Mouse (Mus musculus) layer of hippocampus, postnatal 10 days (tissue): ENCODE measurements around the gene Irgq. TPM values are rescaled to one million over a fixed set of nuclear protein-coding genes. Genes with fewer than 3 reads are reported as not detected.
"Not testable (repeated sequence)": the region's sequence is repeated elsewhere in the genome, so short reads cannot be mapped to it uniquely, and the experiment has no call there.

ENCODE experiments used
- DNase-seq, 2 experiments: peaks; one replicate each; pipeline ENCODE4 v3.0.0; 2021; ENCODE audit warnings: low spot score in 2 of 2
- long read RNA-seq: library from polyadenylated mRNA; stranded (forward); transcript quantifications from one replicate; pipeline ENCODE4 v2.0.0, GENCODE M21; 2023
- total RNA-seq, 2 experiments: library from RNA; stranded (reverse); gene quantifications; 2 replicates each; pipeline ENCODE4 v1.2.3; 2021

Irgq gene
- 100 to 1,000 TPM in 1 of 2 experiments, 10 to 100 TPM in 1; 98.5 to 101 TPM for total RNA-seq
- long read RNA-seq, full-length matches to known transcripts: 12 of 30 reads
- long read RNA-seq, partial matches to known transcripts: 17 of 30 reads
- long read RNA-seq, other reads (novel, unspliced or antisense): 1 of 30 reads

GRCm38 (mm10) chr7:24530062-24530931 is at the start of gene Irgq:
Irgq (plus strand) TSS chr7:24530689.
- DNase-seq: peak; percentile 99

GRCm38 (mm10) chr7:24480986-24481473 is 49.5 kb upstream of the Irgq start:
- no peak for DNase-seq

- peak; percentile 88 to 95 for DNase-seq
Measured at GRCm38 (mm10) chr7:24481474-24482207, 48.8 kb upstream of the Irgq start, which contains the start of gene Cadm4. Cadm4 (plus strand) TSS chr7:24482023.

- DNase-seq: no peak
Measured at GRCm38 (mm10) chr7:24482208-24483020, 48.1 kb upstream of the Irgq start.

GRCm38 (mm10) chr7:24483291-24483690 is 47.2 kb upstream of the Irgq start:
- not testable (repeated sequence) for DNase-seq

- DNase-seq: no peak
Measured at GRCm38 (mm10) chr7:24485481-24485880, 45.0 kb upstream of the Irgq start.

GRCm38 (mm10) chr7:24486654-24487130 is 43.8 kb upstream of the Irgq start:
- DNase-seq: peak; percentile 51 to 60

GRCm38 (mm10) chr7:24487403-24487802 is 43.1 kb upstream of the Irgq start:
- no peak for DNase-seq

GRCm38 (mm10) chr7:24488303-24488702 is 42.2 kb upstream of the Irgq start:
- peak in 1 of 2 experiments; percentile 10 for DNase-seq

- DNase-seq: no peak
Measured at GRCm38 (mm10) chr7:24499856-24500577, 30.5 kb upstream of the Irgq start.

GRCm38 (mm10) chr7:24500929-24501328 is 29.6 kb upstream of the Irgq start:
- DNase-seq: no peak

GRCm38 (mm10) chr7:24501492-24501891 is 29.0 kb upstream of the Irgq start:
- DNase-seq: no peak

GRCm38 (mm10) chr7:24504004-24504403 is 26.5 kb upstream of the Irgq start:
- no peak for DNase-seq

GRCm38 (mm10) chr7:24504868-24505267 is 25.6 kb upstream of the Irgq start:
- no peak for DNase-seq

- no peak for DNase-seq
Measured at GRCm38 (mm10) chr7:24505447-24506064, 24.9 kb upstream of the Irgq start.

- DNase-seq: no peak
Measured at GRCm38 (mm10) chr7:24506065-24506459, 24.4 kb upstream of the Irgq start.

- DNase-seq: peak; percentile 70 to 71
Measured at GRCm38 (mm10) chr7:24506476-24506837, 24.0 kb upstream of the Irgq start.

- DNase-seq: peak; percentile 84 to 89
Measured at GRCm38 (mm10) chr7:24506838-24507725, 23.4 kb upstream of the Irgq start, which contains the start of gene Zfp428. Zfp428 (plus strand) TSS chr7:24507006.
